Mouse (Mus musculus): ENCODE measurements around the gene Rnf217. TPM values are rescaled to one million over a fixed set of nuclear protein-coding genes. Genes with fewer than 3 reads are reported as not detected.

Gene Rnf217
- polyA plus RNA-seq, 2 experiments: 0.18 to 0.20 TPM

DNA sequence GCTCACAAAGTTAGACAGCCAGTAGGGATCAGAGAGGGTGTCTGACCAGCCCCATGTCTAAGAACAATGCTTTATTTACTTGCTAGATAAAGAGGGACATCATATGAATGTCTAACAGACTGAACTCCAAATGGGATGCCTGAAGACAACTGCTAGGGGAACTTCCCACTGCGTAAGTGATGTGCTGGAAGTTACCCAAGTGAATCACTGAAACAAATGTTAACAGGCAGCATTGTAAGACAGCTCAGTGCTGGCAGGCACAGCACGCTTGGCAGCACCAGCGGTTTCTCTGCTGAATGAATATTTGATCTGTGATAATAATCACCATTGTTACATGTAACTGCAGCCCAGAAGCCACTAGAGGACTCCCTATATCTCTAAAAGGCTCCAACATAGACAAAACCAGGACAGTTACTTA is 104.8 kb downstream of the Rnf217 start:
- Histone ChIP-seq H3K4me1 (replicated peaks; ENCODE audit: control insufficient read depth in 2 of 2, insufficient read depth in 2 of 2, low read length in 1 of 2) (no peaks in the 10 kb centered on the region), H3K36me3 (replicated peaks; ENCODE audit: control insufficient read depth, insufficient read depth, low read depth) (no peaks in the 10 kb centered on the region), H3K27ac (no peak overlapping the region), H3K27me3 (ENCODE audit: control insufficient read depth, insufficient read depth, low read length) (no peaks in the 10 kb centered on the region), H3K9ac (replicated peaks) (no peak overlapping the region), H3K4me2 (ENCODE audit: low read depth) (no peak overlapping the region), H3K4me3 (ENCODE audit: insufficient read depth in 1 of 2, low read depth in 2 of 2, low read length in 2 of 2) (no peak overlapping the region), H3K9me3 (ENCODE audit: control insufficient read depth, low read length) (no peaks in the 10 kb centered on the region)
- ATAC-seq (ENCODE audit: insufficient read depth) (no peak), DNase-seq (ENCODE audit: low read depth in 3 of 3, low spot score in 3 of 3) (no peak)
- WGBS (ENCODE audit: insufficient replicate concordance): 73% methylated on average over 3 of the region's 3 CpGs
- TF ChIP-seq CTCF (IDR thresholded peaks at IDR 0.05; ENCODE audit: low read depth) (no peak), EP300 (IDR thresholded peaks at IDR 0.05; ENCODE audit: low read depth) (no peak)

DNA sequence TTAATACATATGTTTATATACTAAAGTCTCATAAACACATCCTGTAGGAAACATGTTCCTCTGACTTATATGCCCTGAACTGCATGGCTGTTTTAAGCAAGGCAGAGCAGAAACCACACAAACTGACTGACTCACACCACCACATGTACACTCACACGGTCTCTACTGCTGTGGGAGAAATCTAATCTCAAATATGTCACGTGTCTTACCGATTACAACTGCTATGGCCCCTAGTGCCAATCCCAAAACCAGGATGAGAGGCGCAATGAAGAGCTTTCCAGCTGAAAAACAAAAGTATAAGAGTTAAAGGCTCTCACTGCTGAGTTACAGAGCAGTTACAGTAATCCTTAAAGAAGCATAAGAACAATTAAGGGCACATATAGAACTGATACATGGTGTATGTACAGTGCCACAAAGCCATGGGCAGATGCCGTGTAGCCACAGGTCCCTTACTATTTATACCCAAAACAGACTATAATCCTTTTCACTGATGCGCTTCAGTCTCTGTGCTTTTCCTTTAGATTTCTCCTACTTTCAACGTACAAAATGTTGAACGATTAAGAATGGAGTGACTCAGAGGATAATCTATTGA is 105.3 kb downstream of the Rnf217 start:
- H3K4me2 ChIP-seq (ENCODE audit: low read depth): no peak overlapping the region
- no peaks in the 10 kb centered on the region for H3K4me1 ChIP-seq (replicated peaks; ENCODE audit: control insufficient read depth in 2 of 2, insufficient read depth in 2 of 2, low read length in 1 of 2)
- TF ChIP-seq EP300 (IDR thresholded peaks at IDR 0.05; ENCODE audit: low read depth) (no peak), CTCF (IDR thresholded peaks at IDR 0.05; ENCODE audit: low read depth) (no peak)
- H3K4me3 ChIP-seq (ENCODE audit: insufficient read depth in 1 of 2, low read depth in 2 of 2, low read length in 2 of 2): no peak overlapping the region
- no peaks in the 10 kb centered on the region for H3K27me3 ChIP-seq (ENCODE audit: control insufficient read depth, insufficient read depth, low read length)
- H3K36me3 ChIP-seq (replicated peaks; ENCODE audit: control insufficient read depth, insufficient read depth, low read depth): no peaks in the 10 kb centered on the region
- ATAC-seq (ENCODE audit: insufficient read depth) (no peak), DNase-seq (ENCODE audit: low read depth in 3 of 3, low spot score in 3 of 3) (no peak)
- H3K9me3 ChIP-seq (ENCODE audit: control insufficient read depth, low read length): no peaks in the 10 kb centered on the region
- 71% methylated on average over 8 of the region's 8 CpGs for WGBS (ENCODE audit: insufficient replicate concordance)
- H3K9ac ChIP-seq (replicated peaks): no peak overlapping the region
- no peak overlapping the region for H3K27ac ChIP-seq

DNA sequence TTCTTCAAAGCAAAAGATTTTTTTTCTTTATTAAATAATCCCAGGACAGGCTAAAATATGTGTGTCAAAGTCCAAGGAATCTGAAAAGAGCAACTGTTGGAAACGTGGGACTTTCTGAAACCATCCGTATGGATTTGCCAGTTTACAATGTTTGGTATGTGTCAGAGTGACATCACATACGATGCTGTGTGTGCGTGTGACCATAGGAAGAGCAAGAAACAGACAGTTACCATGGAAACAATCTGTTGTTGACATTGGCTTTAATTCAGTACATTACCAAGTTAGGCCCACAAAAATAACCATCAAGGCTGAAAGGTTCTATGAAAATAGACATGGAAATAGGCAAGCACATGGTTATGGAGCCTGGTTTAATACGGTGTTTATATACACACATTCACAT is 107.3 kb downstream of the Rnf217 start:
- no peak for TF ChIP-seq EP300 (IDR thresholded peaks at IDR 0.05; ENCODE audit: low read depth)
- no peak for TF ChIP-seq CTCF (IDR thresholded peaks at IDR 0.05; ENCODE audit: low read depth)
- DNase-seq (ENCODE audit: low read depth in 3 of 3, low spot score in 3 of 3): no peak
- no peak overlapping the region for H3K4me2 ChIP-seq (ENCODE audit: low read depth)
- H3K27ac ChIP-seq: no peak overlapping the region
- H3K9ac ChIP-seq (replicated peaks): no peak overlapping the region
- WGBS (ENCODE audit: insufficient replicate concordance): 68% methylated on average over 5 of the region's 5 CpGs
- no peak for ATAC-seq (ENCODE audit: insufficient read depth)
- no peaks in the 10 kb centered on the region for H3K36me3 ChIP-seq (replicated peaks; ENCODE audit: control insufficient read depth, insufficient read depth, low read depth)
- H3K4me1 ChIP-seq (replicated peaks; ENCODE audit: control insufficient read depth in 2 of 2, insufficient read depth in 2 of 2, low read length in 1 of 2): no peaks in the 10 kb centered on the region
- no peaks in the 10 kb centered on the region for H3K9me3 ChIP-seq (ENCODE audit: control insufficient read depth, low read length)
- no peak overlapping the region for H3K4me3 ChIP-seq (ENCODE audit: insufficient read depth in 1 of 2, low read depth in 2 of 2, low read length in 2 of 2)
- H3K27me3 ChIP-seq (ENCODE audit: control insufficient read depth, insufficient read depth, low read length): no peaks in the 10 kb centered on the region

DNA sequence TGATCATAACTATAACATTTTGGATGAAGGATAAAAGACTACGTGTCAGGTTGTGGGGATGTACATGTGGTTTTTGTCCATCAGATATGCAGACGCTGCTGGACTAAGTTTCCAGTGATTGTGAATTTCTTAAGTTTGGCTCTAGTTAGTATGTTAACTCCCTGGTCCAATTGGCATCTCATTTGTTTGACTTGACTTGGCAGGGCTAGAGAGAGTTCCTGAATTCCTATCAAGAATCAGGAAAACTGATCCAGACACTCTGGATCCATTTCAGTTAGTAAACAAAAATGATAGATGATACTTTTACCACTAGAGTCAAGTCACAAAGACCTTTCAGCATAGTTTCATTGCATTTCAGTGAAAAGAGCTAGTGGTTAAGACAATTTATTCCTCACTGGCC is 112.1 kb downstream of the Rnf217 start:
- TF ChIP-seq CTCF (IDR thresholded peaks at IDR 0.05; ENCODE audit: low read depth) (no peak), EP300 (IDR thresholded peaks at IDR 0.05; ENCODE audit: low read depth) (no peak)
- Histone ChIP-seq H3K9ac (replicated peaks) (no peak overlapping the region), H3K27me3 (ENCODE audit: control insufficient read depth, insufficient read depth, low read length) (no peaks in the 10 kb centered on the region), H3K9me3 (ENCODE audit: control insufficient read depth, low read length) (no peaks in the 10 kb centered on the region), H3K4me1 (replicated peaks; ENCODE audit: control insufficient read depth in 2 of 2, insufficient read depth in 2 of 2, low read length in 1 of 2) (no peaks in the 10 kb centered on the region), H3K36me3 (replicated peaks; ENCODE audit: control insufficient read depth, insufficient read depth, low read depth) (no peaks in the 10 kb centered on the region), H3K4me2 (ENCODE audit: low read depth) (no peak overlapping the region), H3K27ac (no peak overlapping the region), H3K4me3 (ENCODE audit: insufficient read depth in 1 of 2, low read depth in 2 of 2, low read length in 2 of 2) (no peak overlapping the region)
- 49% methylated on average over 2 of the region's 2 CpGs for WGBS (ENCODE audit: insufficient replicate concordance)
- DNase-seq (ENCODE audit: low read depth in 3 of 3, low spot score in 3 of 3) (no peak), ATAC-seq (ENCODE audit: insufficient read depth) (no peak)

DNA sequence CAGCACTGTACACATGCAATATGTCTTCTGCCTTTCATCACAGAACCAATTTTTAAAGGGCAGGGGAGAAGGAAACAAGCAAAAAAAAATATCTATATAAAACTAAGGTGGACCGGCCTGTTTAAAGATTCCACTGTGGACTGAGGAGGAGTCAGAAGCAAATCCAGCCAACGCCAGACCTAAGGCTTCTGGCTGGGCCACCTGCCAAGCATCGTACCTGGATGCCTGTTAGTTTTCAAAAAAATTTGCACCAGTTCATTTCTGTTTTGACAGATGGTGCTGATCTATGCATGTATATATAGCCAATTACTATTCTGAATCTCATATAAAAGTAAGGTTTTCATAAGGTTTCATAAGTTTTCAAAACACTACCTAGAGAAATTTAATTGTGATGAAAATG is 113.2 kb downstream of the Rnf217 start:
- Histone ChIP-seq H3K4me3 (ENCODE audit: insufficient read depth in 1 of 2, low read depth in 2 of 2, low read length in 2 of 2) (no peak overlapping the region), H3K27ac (no peak overlapping the region), H3K4me1 (replicated peaks; ENCODE audit: control insufficient read depth in 2 of 2, insufficient read depth in 2 of 2, low read length in 1 of 2) (no peaks in the 10 kb centered on the region), H3K9me3 (ENCODE audit: control insufficient read depth, low read length) (no peaks in the 10 kb centered on the region), H3K36me3 (replicated peaks; ENCODE audit: control insufficient read depth, insufficient read depth, low read depth) (no peaks in the 10 kb centered on the region), H3K27me3 (ENCODE audit: control insufficient read depth, insufficient read depth, low read length) (no peaks in the 10 kb centered on the region), H3K9ac (replicated peaks) (no peak overlapping the region), H3K4me2 (ENCODE audit: low read depth) (no peak overlapping the region)
- 69% methylated on average over 3 of the region's 3 CpGs for WGBS (ENCODE audit: insufficient replicate concordance)
- DNase-seq (ENCODE audit: low read depth in 3 of 3, low spot score in 3 of 3) (no peak), ATAC-seq (ENCODE audit: insufficient read depth) (no peak)
- TF ChIP-seq EP300 (IDR thresholded peaks at IDR 0.05; ENCODE audit: low read depth) (no peak), CTCF (IDR thresholded peaks at IDR 0.05; ENCODE audit: low read depth) (no peak)
